Mouse (Mus musculus) lung, embryonic 14.5 days (tissue): ENCODE measurements at regions not wholly inside any gene's neighbourhood (a gene's known extent, or its start where the extent isn't known, plus 50 kb on each side); places are given as distances from the start of the nearest gene placed in this dataset.
"Not testable (repeated sequence)": the region's sequence is repeated elsewhere in the genome, so short reads cannot be mapped to it uniquely, and the experiment has no call there.

Experiments
- ATAC-seq: fragments of 200-750 bp; cut with Nextera tagmentation; 2 replicates; pipeline ENCODE4 v1.8.0; 2017; ENCODE audit warnings: mild to moderate bottlenecking, moderate TSS enrichment, moderate library complexity; ENCODE audit not compliant: insufficient read depth
- DNase-seq: peaks from one replicate; pipeline ENCODE4 v3.0.0-alpha.2; 2015
- H3K27ac ChIP-seq: fragments of 300-500 bp; sonication (generic); 2 replicates; pipeline ENCODE4 v1.5.1; 2014; ENCODE audit warnings: low read depth, mild to moderate bottlenecking, moderate library complexity
- H3K27me3 ChIP-seq: fragments of 300-500 bp; sonication (generic); 2 replicates; pipeline ENCODE4 v1.6.1; 2014; ENCODE audit warnings: low read length, control low read depth; ENCODE audit not compliant: insufficient read depth
- H3K36me3 ChIP-seq: fragments of 300-500 bp; sonication (generic); 2 replicates; pipeline ENCODE4 v1.6.1; 2014; ENCODE audit warnings: control low read depth; ENCODE audit not compliant: insufficient read depth
- H3K4me1 ChIP-seq: fragments of 300-500 bp; sonication (generic); 2 replicates; pipeline ENCODE4 v1.6.1; 2014; ENCODE audit warnings: antibody characterized with exemption, control low read depth; ENCODE audit not compliant: insufficient read depth
- H3K4me2 ChIP-seq: fragments of 300-500 bp; sonication (generic); 2 replicates; pipeline ENCODE4 v1.6.1; 2014; ENCODE audit warnings: mild to moderate bottlenecking
- H3K4me3 ChIP-seq: fragments of 300-500 bp; sonication (generic); 2 replicates; pipeline ENCODE4 v1.5.1; 2014; ENCODE audit warnings: low read depth, low read length
- H3K9ac ChIP-seq: fragments of 300-500 bp; sonication (generic); 2 replicates; pipeline ENCODE4 v1.6.1; 2014
- H3K9me3 ChIP-seq: fragments of 300-500 bp; sonication (generic); 2 replicates; pipeline ENCODE4 v1.6.1; 2016; ENCODE audit warnings: low read depth, low read length, control low read depth
- CTCF ChIP-seq: IDR thresholded peaks from 2 replicates; pipeline ENCODE4 v1.5.1; 2016; ENCODE audit warnings: antibody characterized with exemption, low read depth
- WGBS: fragments of 180-500 bp; shearing (Covaris S2); extraction: QIAGEN DNeasy Blood & Tissue Kit; methylation state at CpG from one replicate; pipeline ENCODE4 v1.1.7; 2014; 5-methylcytosine and 5-hydroxymethylcytosine counted together

DNA sequence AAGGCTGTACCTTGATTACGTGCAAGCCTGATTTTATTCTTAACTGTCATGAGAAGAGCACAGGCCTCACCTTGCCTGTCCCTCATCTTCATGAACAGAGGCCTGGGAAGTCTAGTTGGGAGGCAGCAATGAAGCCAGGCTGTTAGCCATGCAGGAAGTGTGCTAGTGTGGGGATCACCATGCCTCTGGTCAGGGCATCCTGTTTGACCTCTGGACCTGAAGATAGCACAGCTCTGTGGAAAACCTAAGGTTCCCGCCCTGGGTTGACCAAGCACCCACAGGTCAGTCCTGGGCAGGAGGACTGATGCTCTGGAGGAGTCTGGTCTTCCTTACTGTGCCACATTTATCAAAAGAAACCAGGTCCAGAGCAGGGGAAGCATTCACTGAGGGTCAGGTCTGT lies 157.6 kb downstream of the Gm906 start:
- no peaks in the 10 kb centered on the region for H3K36me3 ChIP-seq
- H3K27me3 ChIP-seq, result no peaks in the 10 kb centered on the region
- no peaks in the 10 kb centered on the region for H3K9me3 ChIP-seq
- no peak overlapping the region for H3K27ac ChIP-seq
- ATAC-seq (no peak), DNase-seq (no peak)
- no peaks in the 10 kb centered on the region for H3K4me1 ChIP-seq
- TF ChIP-seq CTCF, result no peak
- H3K4me3 ChIP-seq, result no peak overlapping the region
- WGBS, result 74% methylated on average over 2 of the region's 2 CpGs
- no peak overlapping the region for H3K4me2 ChIP-seq
- no peak overlapping the region for H3K9ac ChIP-seq

DNA sequence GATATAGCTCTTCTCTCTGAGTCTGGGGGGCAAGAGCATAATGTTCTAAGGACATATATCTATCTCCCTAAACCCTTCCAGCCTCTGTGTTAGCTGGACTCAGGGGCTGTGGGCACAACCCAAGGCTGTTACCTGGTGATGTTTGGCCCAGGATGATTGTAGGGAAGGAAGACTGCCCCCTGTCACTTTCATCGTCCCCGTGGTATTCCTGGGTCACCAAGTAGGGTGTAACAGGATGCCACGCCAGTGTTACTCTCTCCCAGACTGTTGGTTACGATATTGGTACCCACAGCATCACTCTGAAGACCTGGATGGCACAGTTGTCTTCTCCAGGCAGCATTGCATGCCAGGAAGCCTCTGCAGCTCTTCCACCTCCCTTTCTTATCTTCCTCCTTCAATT lies 185.3 kb downstream of the Gm906 start:
- H3K27ac ChIP-seq, result no peak overlapping the region
- DNase-seq, result no peak

DNA sequence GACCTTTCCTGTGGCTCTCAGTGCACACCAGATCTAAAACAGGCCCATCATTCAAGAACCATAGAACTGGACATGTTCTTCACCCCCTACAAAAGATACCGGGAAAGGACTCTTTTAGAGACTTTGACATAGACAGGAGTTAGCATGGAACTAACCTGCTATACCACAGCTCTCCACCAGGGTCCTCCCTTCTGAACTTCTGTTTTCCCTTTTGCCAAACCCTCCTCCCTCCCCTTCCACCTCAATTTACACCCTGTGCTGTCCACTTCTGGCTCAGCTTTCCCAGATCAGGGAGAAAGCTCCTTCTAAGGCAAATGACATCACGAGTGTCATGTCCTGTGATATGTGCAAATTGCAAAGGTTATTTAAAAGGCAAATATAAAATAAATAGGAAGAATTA lies 185.7 kb downstream of the Gm906 start:
- 51% methylated on average over 2 of the region's 2 CpGs for WGBS
- not testable (repeated sequence) for H3K4me1 ChIP-seq, H3K27me3 ChIP-seq, ATAC-seq, H3K4me2 ChIP-seq, H3K27ac ChIP-seq, H3K36me3 ChIP-seq, H3K9me3 ChIP-seq, H3K9ac ChIP-seq, DNase-seq, H3K4me3 ChIP-seq
- TF ChIP-seq CTCF, result peak; percentile 37; the same call in 1 of the 2 replicates

More for the DNA sequence above, 185.3 kb downstream of the Gm906 start:
- ATAC-seq, result no peak
- no peaks in the 10 kb centered on the region for H3K9me3 ChIP-seq
- no peaks in the 10 kb centered on the region for H3K4me1 ChIP-seq
- 71% methylated on average over 4 of the region's 4 CpGs for WGBS
- H3K4me3 ChIP-seq, result no peak overlapping the region
- no peaks in the 10 kb centered on the region for H3K36me3 ChIP-seq
- no peak overlapping the region for H3K9ac ChIP-seq
- H3K27me3 ChIP-seq, result no peaks in the 10 kb centered on the region
- no peak overlapping the region for H3K4me2 ChIP-seq
- TF ChIP-seq CTCF, result no peak

- H3K4me2 ChIP-seq, H3K4me1 ChIP-seq, H3K4me3 ChIP-seq, H3K9ac ChIP-seq, H3K27me3 ChIP-seq, ATAC-seq, H3K36me3 ChIP-seq, H3K9me3 ChIP-seq, H3K27ac ChIP-seq, DNase-seq: not testable (repeated sequence)
- WGBS, result 67% methylated on average over 1 of the region's 1 CpGs
Observed at GRCm38 (mm10) chr13:50059676-50060075, 190.4 kb downstream of the Gm906 start.

- not testable (repeated sequence) for ATAC-seq, H3K27me3 ChIP-seq, H3K4me1 ChIP-seq, DNase-seq, H3K4me3 ChIP-seq, H3K9ac ChIP-seq, H3K4me2 ChIP-seq, H3K27ac ChIP-seq, H3K36me3 ChIP-seq, H3K9me3 ChIP-seq
- WGBS, result 60% methylated on average over 2 of the region's 2 CpGs
Observed at GRCm38 (mm10) chr13:50059054-50059453, 191.1 kb downstream of the Gm906 start.

DNA sequence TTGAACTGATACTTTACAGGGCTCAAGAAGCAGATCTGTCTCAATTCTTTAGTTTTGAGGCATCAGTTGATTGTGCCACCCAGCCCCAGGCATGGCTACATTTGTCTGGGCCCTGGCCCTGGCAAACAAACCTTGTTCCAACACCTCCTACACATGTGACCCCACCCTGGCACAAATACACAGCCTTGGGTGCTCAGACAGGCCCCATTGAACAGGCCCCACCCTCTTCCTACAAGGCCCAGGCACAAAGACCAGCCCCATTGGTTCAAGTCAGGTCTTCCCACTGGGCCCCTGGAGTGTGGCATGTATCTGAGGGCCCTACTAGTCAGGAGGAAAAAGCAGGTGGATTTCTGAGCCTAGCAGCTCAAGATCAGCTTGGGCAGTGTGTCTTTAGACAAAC lies 198.4 kb downstream of the Gm906 start:
- H3K9me3 ChIP-seq, H3K4me3 ChIP-seq, H3K36me3 ChIP-seq, H3K9ac ChIP-seq, H3K4me2 ChIP-seq, H3K27ac ChIP-seq, H3K4me1 ChIP-seq, ATAC-seq, H3K27me3 ChIP-seq, DNase-seq: not testable (repeated sequence)

DNA sequence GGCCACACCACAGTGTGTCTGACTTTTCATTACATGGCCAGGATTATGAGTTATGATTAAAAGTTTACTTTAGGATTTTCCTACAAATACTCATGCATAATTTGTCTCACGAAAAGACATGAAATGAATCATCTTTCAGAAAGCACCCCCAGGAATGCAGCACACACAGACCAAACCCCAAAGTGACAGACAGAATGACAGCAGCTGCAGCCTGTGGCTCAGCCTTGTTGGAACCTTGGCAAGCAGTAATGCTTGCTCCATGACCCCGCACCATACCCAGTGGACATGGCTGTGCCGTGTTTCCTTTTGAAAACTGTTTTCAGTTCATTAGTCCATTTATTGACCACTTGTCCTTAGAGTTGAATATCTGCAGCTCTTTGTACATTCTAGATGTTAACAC lies 199.0 kb downstream of the Gm906 start:
- not testable (repeated sequence) for ATAC-seq, H3K27ac ChIP-seq, H3K36me3 ChIP-seq, H3K9ac ChIP-seq, H3K4me3 ChIP-seq, H3K4me1 ChIP-seq, H3K27me3 ChIP-seq, DNase-seq, H3K9me3 ChIP-seq, H3K4me2 ChIP-seq
- 75% methylated on average over 3 of the region's 3 CpGs for WGBS

GRCm38 (mm10) chr13:50031757-50032156 lies 218.4 kb downstream of the Gm906 start:
- Histone ChIP-seq H3K4me1 (no peaks in the 10 kb centered on the region), H3K4me2 (no peak overlapping the region), H3K36me3 (no peaks in the 10 kb centered on the region), H3K27me3 (no peaks in the 10 kb centered on the region), H3K4me3 (no peak overlapping the region), H3K27ac (no peak overlapping the region), H3K9me3 (no peaks in the 10 kb centered on the region), H3K9ac (no peak overlapping the region)
- TF ChIP-seq CTCF, result peak; percentile 35; the same call in 1 of the 2 replicates
- peak; percentile 6 for DNase-seq
- WGBS, result 19% methylated on average over 1 of the region's 1 CpGs
- no peak for ATAC-seq

DNA sequence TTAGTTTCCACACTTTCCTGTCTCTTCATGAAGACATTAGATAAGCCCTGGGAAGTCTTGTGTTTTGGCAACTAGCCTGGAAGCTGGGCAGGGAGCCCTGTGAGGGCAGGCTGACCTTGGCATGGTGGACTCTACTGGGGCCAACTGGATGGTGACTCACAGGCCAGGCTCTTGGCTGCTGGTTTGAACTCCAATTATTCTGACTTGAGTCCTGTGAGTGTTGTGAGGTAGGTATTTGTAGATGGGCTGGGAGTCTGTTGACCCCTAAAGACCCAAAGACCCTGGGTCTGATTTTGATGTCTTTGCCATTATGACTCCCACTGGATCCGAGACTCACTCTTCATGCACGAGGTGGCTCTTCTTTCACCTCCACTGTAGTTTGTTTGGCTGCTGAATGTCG lies 208.9 kb upstream of the Gm30302 start:
- not testable (repeated sequence) for H3K27ac ChIP-seq, ATAC-seq, H3K4me2 ChIP-seq, H3K4me3 ChIP-seq, H3K9me3 ChIP-seq, H3K36me3 ChIP-seq, H3K9ac ChIP-seq, H3K27me3 ChIP-seq, DNase-seq, H3K4me1 ChIP-seq
- 79% methylated on average over 2 of the region's 3 CpGs for WGBS

DNA sequence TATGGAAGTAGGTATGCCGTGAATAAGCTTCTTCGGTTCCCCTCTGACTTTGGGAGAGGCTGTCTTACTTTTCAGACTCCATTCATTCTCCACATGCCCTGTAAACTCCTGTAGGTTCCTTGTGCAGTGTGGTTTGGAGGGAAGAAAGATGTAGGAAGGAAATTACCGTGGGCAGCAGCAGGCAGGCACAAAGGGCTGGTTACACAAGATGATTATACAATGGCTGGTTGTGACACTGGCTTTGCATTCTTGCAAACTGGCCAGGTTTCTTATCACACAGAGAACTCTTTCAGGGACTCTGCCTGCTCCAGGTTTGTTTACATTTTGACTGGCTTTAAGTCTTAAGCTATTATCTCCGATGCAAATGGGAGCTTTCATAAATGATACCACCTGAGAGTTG lies 167.3 kb upstream of the Gm30302 start:
- H3K36me3 ChIP-seq, H3K4me3 ChIP-seq, H3K27ac ChIP-seq, H3K27me3 ChIP-seq, H3K4me1 ChIP-seq, H3K9ac ChIP-seq, ATAC-seq, DNase-seq, H3K9me3 ChIP-seq, H3K4me2 ChIP-seq: not testable (repeated sequence)
- WGBS, result 66% methylated on average over 3 of the region's 4 CpGs
